In genomic region chr5:118245606-118246308, GRCm38 (mm10) we compare ENCODE assay signal across 8 mouse cellular contexts. TPM values are rescaled to one million over a fixed set of nuclear protein-coding genes. Genes with fewer than 3 reads are reported as not detected.
DNase-seq lines count a peak whose midpoint lies in the region; ATAC-seq and TF ChIP-seq lines count a peak whose summit lies in the region.

No protein-coding gene starts in this region.

- ATAC-seq in frontal cortex, adult (ENCODE audit: low TSS enrichment) = peak; percentile 14; the same call in 1 of the 2 replicates
- peak; percentile 5 for ATAC-seq in inflammation-experienced regulatory T-cells, adult 6 months

- 0 out of 2 replicates have a peak overlapping the region, but pooled peaks have one; percentile 17 for H3K27ac ChIP-seq in CH12.LX (ENCODE audit: insufficient read depth, low read depth)
- H3K27ac ChIP-seq in cortical plate, adult 2 months (ENCODE audit: insufficient read depth, low read length) = 0 out of 2 replicates have a peak overlapping the region, but pooled peaks have one; percentile 14

- DNase-seq in frontal cortex, postnatal 36 days (ENCODE audit: low spot score in 2 of 2) = no peak
- peak; percentile 28 for DNase-seq in CH12.LX (ENCODE audit: extremely low read depth)
- DNase-seq in neural tube, embryonic 10.5 days (ENCODE audit: extremely low spot score, low spot score) = peak; percentile 33
- no peak for DNase-seq in right cerebral cortex, postnatal 10 days (ENCODE audit: low spot score in 2 of 2)
- no peak for DNase-seq in spleen, postnatal 10 days (ENCODE audit: low spot score in 2 of 2)

- no peak for TF ChIP-seq EP300 in CH12.LX (IDR thresholded peaks at IDR 0.05; ENCODE audit: low read length)

- peaks cover 3 to 26% of the 10 kb centered on the region in 2 experiments; a peak in 3 of 4 replicates for H3K4me1 ChIP-seq in CH12.LX (ENCODE audit: control insufficient read depth in 1 of 2, insufficient read depth in 2 of 2)
- peaks cover 3% of the 10 kb centered on the region; the same call in 1 of the 2 replicates for H3K4me1 ChIP-seq in cortical plate, adult 2 months (ENCODE audit: control insufficient read depth, insufficient read depth, low read length)

- dilution Hi-C loops in CH12.LX (cut with MboI; ENCODE audit: extremely low pct_ligation_motif_present, extremely low pct_unique_long_range_greater_than_20kb, low sequenced_read_pairs) = no loop called here

- in situ Hi-C loops in CH12.LX (cut with MboI; ENCODE audit: low pct_ligation_motif_present, low pct_unique_long_range_greater_than_20kb, low sequenced_read_pairs) = no loop called here

- TF ChIP-seq POLR2A in CH12.LX (IDR thresholded peaks at IDR 0.05; ENCODE audit: low read depth, low read length) = no peak
- TF ChIP-seq POLR2A in cortical plate, adult 2 months (IDR thresholded peaks at IDR 0.05; ENCODE audit: extremely low read depth, insufficient read depth, low read length) = no peak

- no peaks in the 10 kb centered on the region for H3K27me3 ChIP-seq in CH12.LX (replicated peaks)

- no peaks in the 10 kb centered on the region for H3K9me3 ChIP-seq in CH12.LX (replicated peaks; ENCODE audit: low read length)

- TF ChIP-seq CTCF in CH12.LX (conservative IDR thresholded peaks at IDR 0.05 in 1 of 2, IDR thresholded peaks at IDR 0.05 in 1 of 2; ENCODE audit: low read depth in 2 of 2, low read length in 2 of 2) = no peak
- TF ChIP-seq CTCF in cortical plate, adult 2 months (IDR thresholded peaks at IDR 0.05; ENCODE audit: extremely low read depth, insufficient read depth, low read length) = no peak

- H3K4me2 ChIP-seq in CH12.LX (ENCODE audit: insufficient read depth, low read depth, poor library complexity, severe bottlenecking) = peak overlapping the region; percentile 62

- no peak for TF ChIP-seq RAD21 in CH12.LX (IDR thresholded peaks at IDR 0.05; ENCODE audit: low read depth, low read length)

- H3K9ac ChIP-seq in CH12.LX (ENCODE audit: insufficient read depth, low read depth) = peak overlapping the region; percentile 75

- peaks cover 19 to 59% of the 10 kb centered on the region in 2 experiments for H3K36me3 ChIP-seq in CH12.LX (replicated peaks in 1 of 2; ENCODE audit: control insufficient read depth in 1 of 2, insufficient read depth in 1 of 2, low read length in 1 of 2)

- H3K4me3 ChIP-seq in CH12.LX (replicated peaks in 1 of 3; ENCODE audit: low read depth in 2 of 3, low read length in 2 of 3, poor library complexity in 1 of 3) = peak overlapping the region; percentile 81 to 87 (median 85)
- H3K4me3 ChIP-seq in cortical plate, adult 2 months (ENCODE audit: insufficient read depth, low read length) = peak overlapping the region; percentile 88

- peaks cover 14% of the 10 kb centered on the region for H3K79me2 ChIP-seq in CH12.LX (replicated peaks; ENCODE audit: control insufficient read depth, extremely low read depth, insufficient read depth, poor library complexity, severe bottlenecking)

TF ChIP-seq in CH12.LX, 34 proteins besides CTCF, POLR2A, EP300 and RAD21:
- TF ChIP-seq SMC3 (IDR thresholded peaks at IDR 0.05; ENCODE audit: low read depth, low read length) (no peak), HCFC1 (IDR thresholded peaks at IDR 0.05; ENCODE audit: low read depth, low read length) (no peak), ELF1 (IDR thresholded peaks at IDR 0.05; ENCODE audit: low read depth, low read length) (peak; percentile 39; the same call in 1 of the 2 replicates)

RNA-seq across cellular contexts. Expression of gene 2410131K14Rik, which starts 0.7 kb away (rescaled TPM):
- 9.7 and 9.8 TPM in 2 replicates for total RNA-seq in CH12.LX (2012; rRNA removed)
- 6.9 and 7.8 TPM in 2 replicates for total RNA-seq in CH12.LX (2014; rRNA removed)
- 8.9 and 9.2 TPM in 2 replicates for polyA plus RNA-seq in CH12.LX (2012; ENCODE audit: insufficient read length, low read depth)
- 13.6 and 15.0 TPM in 2 replicates for polyA plus RNA-seq in cortical plate, adult 2 months (2012; rRNA removed)
- polyA plus RNA-seq in inflammation-experienced regulatory T-cells, adult 6 months (2017; shearing (Covaris generic)) = 1 to 10 TPM; 2.7 to 3.7 (median 3.1) TPM

RNA-seq across cellular contexts. Expression of gene Rnft2, which starts 0.8 kb away (rescaled TPM):
- total RNA-seq in CH12.LX (2012; rRNA removed) (2.6 and 3.4 TPM in 2 replicates), CH12.LX (2014; rRNA removed) (0.74 and 1.6 TPM in 2 replicates)
- polyA plus RNA-seq in CH12.LX (2012; ENCODE audit: insufficient read length, low read depth) = 4.2 and 5.1 TPM in 2 replicates
- 61.3 and 61.6 TPM in 2 replicates for polyA plus RNA-seq in cortical plate, adult 2 months (2012; rRNA removed)
- not detected for polyA plus RNA-seq in inflammation-experienced regulatory T-cells, adult 6 months (2017; shearing (Covaris generic))

Comparison
In these comparisons a context has a peak if more than half of its experiments do, and no peak if none do; other contexts are left out.
1. DNase-seq: peak in CH12.LX (single experiment) and neural tube, embryonic 10.5 days (single experiment); none in frontal cortex, postnatal 36 days (0 of 2), right cerebral cortex, postnatal 10 days (0 of 2) and spleen, postnatal 10 days (0 of 2).
2. RNA of gene Rnft2, which starts 0.8 kb away (polyA plus RNA-seq): 61.3 to 61.6 TPM in cortical plate, adult 2 months; 4.2 to 5.1 TPM in CH12.LX and not detected in inflammation-experienced regulatory T-cells, adult 6 months; every median in the first group is over 10 times any median in the second.